27 mouse cellular contexts compared by ENCODE assay signal in genomic region chr3:50445050-50445775, GRCm38 (mm10). TPM values are rescaled to one million over a fixed set of nuclear protein-coding genes. Genes with fewer than 3 reads are reported as not detected.
DNase-seq lines count a peak whose midpoint lies in the region; ATAC-seq and TF ChIP-seq lines count a peak whose summit lies in the region.
"Had no signal": no experiment of that assay in that cellular context is flagged by ENCODE, and none has a peak within 500 bp of the region (broad histone marks: within the 10 kb centered on the region; RNA-seq: fewer than 3 reads in every experiment).

No protein-coding gene starts in this region.

- no peaks in the 10 kb centered on the region for H3K27me3 ChIP-seq in kidney, postnatal 0 days (ENCODE audit: insufficient read depth, low read length)
- no peaks in the 10 kb centered on the region for H3K27me3 ChIP-seq in C2C12 (ENCODE audit: control insufficient read depth, insufficient read depth, insufficient read length)
- H3K27me3 ChIP-seq: embryonic facial prominence, embryonic 15.5 days; heart, embryonic 13.5 days had no signal

- no peaks in the 10 kb centered on the region for H3K79me3 ChIP-seq in C2C12 (ENCODE audit: low read depth)

- no peak for TF ChIP-seq CTCF in kidney, postnatal 0 days (IDR thresholded peaks at IDR 0.05; ENCODE audit: low read depth)
- TF ChIP-seq CTCF in C2C12 (IDR thresholded peaks at IDR 0.05; ENCODE audit: control insufficient read depth, insufficient read depth, insufficient read length), result no peak

- no peak overlapping the region for H3ac ChIP-seq in C2C12 (ENCODE audit: control insufficient read depth, insufficient read length, low read depth)

- no peaks in the 10 kb centered on the region for H3K79me2 ChIP-seq in C2C12 (ENCODE audit: control insufficient read depth, insufficient read depth)

- DNase-seq in kidney, postnatal 0 days (ENCODE audit: low spot score), result peak; percentile 12
- no peak for DNase-seq in kidney, postnatal 25 days
- peak; percentile 71 for DNase-seq in retina, embryonic 14.5 days (ENCODE audit: low spot score)
- no peak for DNase-seq in thymus, postnatal 0 days (ENCODE audit: low spot score)
- DNase-seq in cerebellum, postnatal 14 days, result no peak
- DNase-seq: adrenal gland, adult 2 months; adrenal gland, postnatal 14 days; cerebellum, adult 11 months; cerebellum, adult 2 months; cerebellum, adult 9-11 months; cerebellum, postnatal 36 days; embryo, embryonic 11 days; forebrain, postnatal 0 days; gastrocnemius, postnatal 10 days; gastrocnemius, postnatal 36 days; heart, adult 2 months; heart, postnatal 14 days; heart, postnatal 4 days had no signal

- H3K4me1 ChIP-seq in kidney, postnatal 0 days (replicated peaks; ENCODE audit: insufficient read depth, low read length), result no peaks in the 10 kb centered on the region

- ATAC-seq in kidney, postnatal 0 days (replicated peaks; ENCODE audit: low FRiP score, low read depth), result no peak
- ATAC-seq: forebrain, embryonic 14.5 days; forebrain, postnatal 0 days; hindbrain, postnatal 0 days; inflammation-experienced regulatory T-cells, adult 6 months; intestine, embryonic 16.5 days had no signal

- 48% methylated on average over 10 of the region's 10 CpGs for WGBS in kidney, postnatal 0 days

- H3K9ac ChIP-seq in kidney, postnatal 0 days (ENCODE audit: low read depth, low read length), result no peak overlapping the region
- H3K9ac ChIP-seq: embryonic facial prominence, embryonic 15.5 days; forebrain, postnatal 0 days; heart, embryonic 13.5 days; hindbrain, embryonic 14.5 days had no signal

- no peak overlapping the region for H3K4me3 ChIP-seq in kidney, postnatal 0 days (replicated peaks; ENCODE audit: low read depth, low read length)
- H3K4me3 ChIP-seq in C2C12 (ENCODE audit: insufficient read depth, poor library complexity, severe bottlenecking), result no peak overlapping the region
- H3K4me3 ChIP-seq: embryonic facial prominence, embryonic 15.5 days; heart, adult 2 months; heart, embryonic 10.5 days; heart, embryonic 13.5 days had no signal

- no peaks in the 10 kb centered on the region for H3K36me3 ChIP-seq in kidney, postnatal 0 days (ENCODE audit: insufficient read depth, low read length)
- no peaks in the 10 kb centered on the region for H3K36me3 ChIP-seq in C2C12 (ENCODE audit: control insufficient read depth, insufficient read depth)
- H3K36me3 ChIP-seq: embryonic facial prominence, embryonic 15.5 days; heart, embryonic 10.5 days; heart, embryonic 13.5 days had no signal

- no peak overlapping the region for H3K27ac ChIP-seq in kidney, postnatal 0 days
- H3K27ac ChIP-seq: embryonic facial prominence, embryonic 15.5 days; heart, adult 2 months; heart, embryonic 10.5 days; heart, embryonic 13.5 days; hindbrain, embryonic 14.5 days had no signal

- H3K9me3 ChIP-seq in kidney, postnatal 0 days (replicated peaks; ENCODE audit: low read length), result no peaks in the 10 kb centered on the region
- H3K9me3 ChIP-seq: embryonic facial prominence, embryonic 15.5 days; heart, embryonic 10.5 days; heart, embryonic 13.5 days had no signal

- H3K4me2 ChIP-seq in kidney, postnatal 0 days (ENCODE audit: low read length), result no peak overlapping the region
- H3K4me2 ChIP-seq: heart, embryonic 13.5 days; hindbrain, embryonic 14.5 days had no signal

TF ChIP-seq in C2C12, 6 proteins besides CTCF, POLR2A, EP300 and RAD21:
- TF ChIP-seq FOSL1 (IDR thresholded peaks at IDR 0.05; ENCODE audit: insufficient read depth, low read length, poor library complexity, severe bottlenecking) (no peak), USF1 (IDR thresholded peaks at IDR 0.05; ENCODE audit: low read depth) (peak; percentile 20), MYOG (IDR thresholded peaks at IDR 0.05; ENCODE audit: control insufficient read depth, extremely low read depth, insufficient read length) (no peak)

RNA-seq across cellular contexts. Expression of gene Slc7a11, which starts 1.8 kb away (rescaled TPM):
- polyA plus RNA-seq in kidney, postnatal 0 days (2015; fragmentation: Nextera tagmentation; extraction: Ambion mirVana), result 0.20 and 0.24 TPM in 2 replicates
- 3.1 TPM for polyA plus RNA-seq in C2C12 (2012; fragmentation: generic; extraction: Trizol)
- polyA plus RNA-seq in thymus, postnatal 0 days (2015; fragmentation: Nextera tagmentation; extraction: Ambion mirVana), result 9.9 and 14.1 TPM in 2 replicates

Comparison
In these comparisons a context has a peak if more than half of its experiments do, and no peak if none do; other contexts are left out.
1. DNase-seq: peak in kidney, postnatal 0 days (single experiment) and retina, embryonic 14.5 days (single experiment); none in kidney, postnatal 25 days (0 of 2), thymus, postnatal 0 days (single experiment) and cerebellum, postnatal 14 days (0 of 2).